26 mouse cellular contexts compared by ENCODE assay signal in genomic region chr3:133394531-133394930, GRCm38 (mm10).
DNase-seq lines count a peak whose midpoint lies in the region; ATAC-seq and TF ChIP-seq lines count a peak whose summit lies in the region.
"Had no signal": no experiment of that assay in that cellular context is flagged by ENCODE, and none has a peak within 500 bp of the region (broad histone marks: within the 10 kb centered on the region; RNA-seq: fewer than 3 reads in every experiment).

No protein-coding gene starts in this region.

- DNase-seq in 416B (ENCODE audit: low read depth) = peak; percentile 54
- peak; percentile 33 for DNase-seq in CD4-positive, CD25-positive, alpha-beta regulatory T cell, adult 2 months (ENCODE audit: low read depth, low spot score)
- DNase-seq in cerebellum, adult 2 months = no peak
- no peak for DNase-seq in layer of hippocampus, adult 8-10 months (ENCODE audit: low spot score in 2 of 2)
- DNase-seq in left cerebral cortex, adult 9 months (ENCODE audit: low spot score in 2 of 2) = no peak
- no peak for DNase-seq in left cerebral cortex, postnatal 10 days (ENCODE audit: extremely low spot score in 1 of 2, low spot score in 2 of 2)
- DNase-seq: adrenal gland, postnatal 14 days; cerebellum, adult 9-10 months; gastrocnemius, postnatal 36 days; heart, postnatal 4 days; kidney, postnatal 4 days; retina, postnatal 1 day; right cerebral cortex, postnatal 4 days; thymus, adult 2 months had no signal

- no peak overlapping the region for H3K4me3 ChIP-seq in cerebellum, adult 2 months (replicated peaks; ENCODE audit: insufficient read depth, low read depth, low read length)
- H3K4me3 ChIP-seq: embryonic facial prominence, embryonic 12.5 days; erythroblast, embryonic 14.5 days; forebrain, embryonic 12.5 days; heart, embryonic 10.5 days; left cerebral cortex, adult 2 months; midbrain, embryonic 12.5 days; neural tube, embryonic 12.5 days; stomach, embryonic 15.5 days had no signal

- H3K27ac ChIP-seq in cerebellum, adult 2 months (ENCODE audit: insufficient read depth, low read length) = no peak overlapping the region
- H3K27ac ChIP-seq: embryonic facial prominence, embryonic 12.5 days; forebrain, embryonic 12.5 days; heart, embryonic 10.5 days; left cerebral cortex, adult 2 months; midbrain, embryonic 12.5 days; neural tube, embryonic 12.5 days; stomach, embryonic 15.5 days had no signal

- intact Hi-C loops in left cerebral cortex, postnatal 10 days (cut with DNase I) = no loop called here

- H3K4me1 ChIP-seq in cerebellum, adult 2 months (ENCODE audit: control insufficient read depth, insufficient read depth, low read length) = no peaks in the 10 kb centered on the region
- H3K4me1 ChIP-seq: embryonic facial prominence, embryonic 12.5 days; forebrain, embryonic 12.5 days; heart, embryonic 10.5 days; midbrain, embryonic 12.5 days; neural tube, embryonic 12.5 days; stomach, embryonic 15.5 days had no signal

- WGBS in cerebellum, adult 2 months = 71% methylated on average over 2 of the region's 2 CpGs

- no peaks in the 10 kb centered on the region for H3K27me3 ChIP-seq in cerebellum, adult 2 months (ENCODE audit: control insufficient read depth, insufficient read depth, low read length)
- H3K27me3 ChIP-seq: embryonic facial prominence, embryonic 12.5 days; forebrain, embryonic 12.5 days; midbrain, embryonic 12.5 days; neural tube, embryonic 12.5 days; stomach, embryonic 15.5 days had no signal

- ATAC-seq in activated CD4-positive, CD25-positive, alpha-beta regulatory T cell, adult 4 months = peak; percentile 86
- ATAC-seq in megakaryocyte, adult 5-6 weeks (ENCODE audit: poor library complexity, severe bottlenecking) = peak; percentile 97
- ATAC-seq: hindbrain, embryonic 16.5 days; intestine, postnatal 0 days had no signal

- TF ChIP-seq POLR2A in cerebellum, adult 2 months (IDR thresholded peaks at IDR 0.05; ENCODE audit: borderline replicate concordance, insufficient read depth, low read length) = no peak

- no peak for TF ChIP-seq CTCF in cerebellum, adult 2 months (IDR thresholded peaks at IDR 0.05; ENCODE audit: borderline replicate concordance, insufficient read depth, low read depth, low read length)

Comparison
In these comparisons a context has a peak if more than half of its experiments do, and no peak if none do; other contexts are left out.
1. DNase-seq: peak in 416B (single experiment) and CD4-positive, CD25-positive, alpha-beta regulatory T cell, adult 2 months (single experiment); none in cerebellum, adult 2 months (0 of 2), layer of hippocampus, adult 8-10 months (0 of 2), left cerebral cortex, adult 9 months (0 of 2) and left cerebral cortex, postnatal 10 days (0 of 2).